Mouse (Mus musculus) kidney, postnatal 25 days (tissue): Measurements from ENCODE around the gene Glp2r.
A peak's percentile ranks its signal among the peaks of the same experiment; 100 is the strongest.

Source experiments
- DNase-seq, 2 experiments: peaks; one replicate each; pipeline ENCODE4 v3.0.0; 2021; ENCODE audit warnings: mixed read lengths in 2 of 2

The Glp2r gene

GRCm38 (mm10) chr11:67771053-67771452 is at the start of gene Glp2r:
Glp2r (minus strand) TSS chr11:67771153.
- DNase-seq = no peak

GRCm38 (mm10) chr11:67820221-67820620 is 49.3 kb upstream of the Glp2r start:
- DNase-seq = peak in 1 of 2 experiments; percentile 37

GRCm38 (mm10) chr11:67819604-67820003 is 48.7 kb upstream of the Glp2r start:
- peak in 1 of 2 experiments; percentile 46 for DNase-seq

- DNase-seq = peak in 1 of 2 experiments; percentile 9
Observed at GRCm38 (mm10) chr11:67811535-67811934, 40.6 kb upstream of the Glp2r start.

- no peak for DNase-seq
Observed at GRCm38 (mm10) chr11:67808051-67808450, 37.1 kb upstream of the Glp2r start.

- no peak for DNase-seq
Observed at GRCm38 (mm10) chr11:67806832-67807597, 36.1 kb upstream of the Glp2r start.

- no peak for DNase-seq
Observed at GRCm38 (mm10) chr11:67805538-67805937, 34.6 kb upstream of the Glp2r start.

GRCm38 (mm10) chr11:67801169-67801568 is 30.2 kb upstream of the Glp2r start:
- DNase-seq = no peak

GRCm38 (mm10) chr11:67800130-67800723 is 29.3 kb upstream of the Glp2r start:
- no peak for DNase-seq

GRCm38 (mm10) chr11:67797931-67798330 is 27.0 kb upstream of the Glp2r start, which contains the start of gene Dhrs7c:
Dhrs7c (plus strand) TSS chr11:67798187.
- no peak for DNase-seq

- no peak for DNase-seq
Observed at GRCm38 (mm10) chr11:67790182-67790581, 19.2 kb upstream of the Glp2r start.

- DNase-seq = no peak
Observed at GRCm38 (mm10) chr11:67774379-67774778, 3.4 kb upstream of the Glp2r start, which contains the start of gene Gsg1l2. Gsg1l2 (plus strand) TSS chr11:67774608.

- peak; percentile 45 to 67 for DNase-seq
Observed at GRCm38 (mm10) chr11:67772577-67772976, 1.6 kb upstream of the Glp2r start.

- no peak for DNase-seq
Observed at GRCm38 (mm10) chr11:67771691-67772090, 738 bp upstream of the Glp2r start.

GRCm38 (mm10) chr11:67757373-67758167 is 13.4 kb downstream of the Glp2r start:
- DNase-seq = no peak

GRCm38 (mm10) chr11:67756287-67756686 is 14.7 kb downstream of the Glp2r start:
- no peak for DNase-seq

GRCm38 (mm10) chr11:67741569-67741968 is 29.4 kb downstream of the Glp2r start:
- no peak for DNase-seq

- no peak for DNase-seq
Observed at GRCm38 (mm10) chr11:67738846-67739490, 32.0 kb downstream of the Glp2r start.

GRCm38 (mm10) chr11:67738345-67738744 is 32.6 kb downstream of the Glp2r start:
- no peak for DNase-seq

- no peak for DNase-seq
Observed at GRCm38 (mm10) chr11:67734597-67734996, 36.4 kb downstream of the Glp2r start.

- DNase-seq = no peak
Observed at GRCm38 (mm10) chr11:67733726-67734125, 37.2 kb downstream of the Glp2r start.

- DNase-seq = no peak
Observed at GRCm38 (mm10) chr11:67731056-67731455, 39.9 kb downstream of the Glp2r start.

GRCm38 (mm10) chr11:67728726-67729125 is 42.2 kb downstream of the Glp2r start:
- DNase-seq = no peak
